Mouse (Mus musculus) kidney, adult 18-20 months (tissue): Measurements from ENCODE around the gene Capn5.
"Not testable (repeated sequence)": the region's sequence is repeated elsewhere in the genome, so short reads cannot be mapped to it uniquely, and the experiment has no call there.

Experiments used
- DNase-seq: peaks from one replicate; pipeline ENCODE4 v3.0.0; 2021

Gene Capn5

GRCm38 (mm10) chr7:98177929-98178559 is at the start of gene Capn5:
Gene Capn5, minus strand, starts transcription at chr7:98178274.
- peak; percentile 78 for DNase-seq

DNA sequence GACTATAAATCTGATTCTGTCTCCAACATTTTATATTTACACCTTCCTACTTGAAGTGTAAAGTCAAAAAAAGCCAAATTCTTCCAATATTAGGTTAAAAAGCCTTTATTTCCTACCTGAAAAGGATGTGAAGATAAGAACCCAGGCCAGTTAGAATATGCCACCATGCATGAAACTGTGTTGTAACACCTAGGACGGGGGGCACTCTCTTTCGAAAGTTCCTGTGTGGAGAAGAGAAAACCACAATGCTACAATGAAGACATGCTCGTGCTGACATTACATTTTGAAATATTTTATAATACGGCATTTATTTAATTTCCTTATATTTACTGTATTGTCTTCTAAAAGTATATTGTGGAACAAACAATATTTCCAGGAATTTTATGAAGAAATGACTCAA is 45.7 kb upstream of the Capn5 start:
- DNase-seq = no peak

DNA sequence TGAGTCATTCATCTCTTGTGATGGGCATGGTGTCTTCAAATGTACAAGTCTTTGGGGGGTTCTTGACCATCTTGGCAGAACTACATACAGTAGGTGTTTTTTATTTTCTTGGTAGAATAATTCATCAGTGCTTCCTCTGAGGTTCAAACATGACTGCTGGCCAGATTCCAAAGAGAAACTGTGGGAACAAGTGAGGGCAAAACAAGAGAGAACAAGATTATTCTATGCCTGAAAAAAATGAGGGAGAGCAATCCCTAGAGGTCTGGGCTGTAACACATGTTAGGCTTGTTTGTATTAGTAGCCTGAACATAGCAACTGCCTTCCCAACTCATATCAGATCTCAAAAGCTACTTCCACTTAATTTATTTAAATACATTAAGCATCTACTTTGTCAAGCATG is 38.6 kb upstream of the Capn5 start:
- DNase-seq = no peak

DNA sequence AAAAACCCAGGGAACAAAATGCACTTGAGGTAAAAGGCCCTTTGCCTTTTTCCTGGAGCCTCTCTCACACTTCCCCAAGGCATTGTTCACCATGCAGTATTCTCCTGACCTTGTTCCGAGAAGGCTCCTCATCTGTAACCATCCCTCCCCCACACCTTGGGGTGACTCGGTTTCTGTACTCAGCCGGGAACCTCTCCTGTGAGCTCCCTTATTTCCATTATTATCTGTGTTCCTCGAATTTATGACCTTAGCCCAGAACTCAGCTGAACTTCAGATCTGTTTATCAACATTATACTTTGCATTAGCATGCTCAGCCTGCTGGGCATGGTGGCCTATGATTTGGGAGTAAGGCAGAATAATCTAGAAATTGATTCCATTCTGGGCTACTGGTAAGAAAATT is 24.9 kb upstream of the Capn5 start:
- no peak for DNase-seq

- no peak for DNase-seq
Measured at GRCm38 (mm10) chr7:98201493-98202028, 23.5 kb upstream of the Capn5 start.

DNA sequence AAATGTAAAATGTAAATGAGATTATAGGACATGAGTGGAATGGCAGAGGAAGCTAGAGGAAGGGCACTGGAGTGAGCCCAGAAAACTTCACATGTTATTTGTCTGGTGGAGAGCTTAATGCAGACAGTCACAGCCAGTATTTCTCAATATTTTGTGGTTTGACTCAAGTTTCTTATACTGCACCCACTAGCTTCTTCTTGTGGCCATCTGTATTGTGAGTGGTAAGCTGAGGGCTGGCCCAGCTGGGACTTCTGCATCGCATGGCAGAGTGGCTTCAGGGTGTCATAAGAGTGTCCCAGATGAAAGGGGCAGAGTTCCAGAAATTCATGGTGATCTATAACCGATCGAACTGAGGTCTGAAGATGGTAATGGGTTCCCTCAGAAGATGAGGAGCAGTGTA is 22.3 kb upstream of the Capn5 start:
- no peak for DNase-seq

- DNase-seq = no peak
Measured at GRCm38 (mm10) chr7:98199381-98199780, 21.3 kb upstream of the Capn5 start, which contains the start of gene B3gnt6. Gene B3gnt6, minus strand, starts transcription at chr7:98199481.

- no peak for DNase-seq
Measured at GRCm38 (mm10) chr7:98195151-98195801, 17.2 kb upstream of the Capn5 start.

DNA sequence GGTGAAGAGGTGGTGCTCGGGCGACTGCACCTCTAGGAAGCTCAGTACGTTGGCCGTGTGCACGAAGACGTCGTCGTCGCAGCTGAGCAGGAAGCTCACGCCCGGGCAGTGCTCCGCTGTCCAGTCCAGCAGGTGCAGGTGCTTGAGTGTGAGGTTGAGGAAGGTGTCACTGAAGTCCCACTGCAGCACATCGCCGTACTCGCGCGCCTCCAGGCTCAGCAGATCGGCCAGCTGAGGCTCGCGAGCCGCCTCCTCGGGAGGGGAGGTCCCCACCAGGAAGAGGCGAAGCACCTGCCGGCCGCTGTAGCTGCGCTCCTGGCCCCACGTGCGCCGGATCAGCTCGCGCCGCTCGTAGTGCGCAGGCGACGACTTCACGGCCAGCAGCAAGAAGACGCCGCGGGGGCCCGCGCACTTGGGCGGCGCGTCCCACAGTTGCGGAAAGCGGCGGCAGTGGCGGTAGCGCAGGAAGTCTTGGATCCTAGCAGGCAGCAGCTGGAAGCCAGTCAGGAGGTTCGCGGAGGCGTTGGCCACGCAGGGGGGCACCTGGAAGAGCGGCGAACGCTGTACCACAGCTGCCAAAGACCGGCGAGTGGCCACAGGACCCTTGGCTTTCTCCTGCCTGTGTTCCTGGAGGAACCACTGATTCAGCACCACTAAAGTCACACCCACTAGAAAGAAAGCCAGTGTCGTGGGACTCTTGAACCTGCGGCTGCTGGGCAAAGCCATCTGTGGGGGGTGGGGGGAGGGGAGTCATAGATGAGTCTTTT is 16.1 kb upstream of the Capn5 start:
- DNase-seq = no peak

- DNase-seq = peak; percentile 37
Measured at GRCm38 (mm10) chr7:98193515-98194025, 15.5 kb upstream of the Capn5 start.

DNA sequence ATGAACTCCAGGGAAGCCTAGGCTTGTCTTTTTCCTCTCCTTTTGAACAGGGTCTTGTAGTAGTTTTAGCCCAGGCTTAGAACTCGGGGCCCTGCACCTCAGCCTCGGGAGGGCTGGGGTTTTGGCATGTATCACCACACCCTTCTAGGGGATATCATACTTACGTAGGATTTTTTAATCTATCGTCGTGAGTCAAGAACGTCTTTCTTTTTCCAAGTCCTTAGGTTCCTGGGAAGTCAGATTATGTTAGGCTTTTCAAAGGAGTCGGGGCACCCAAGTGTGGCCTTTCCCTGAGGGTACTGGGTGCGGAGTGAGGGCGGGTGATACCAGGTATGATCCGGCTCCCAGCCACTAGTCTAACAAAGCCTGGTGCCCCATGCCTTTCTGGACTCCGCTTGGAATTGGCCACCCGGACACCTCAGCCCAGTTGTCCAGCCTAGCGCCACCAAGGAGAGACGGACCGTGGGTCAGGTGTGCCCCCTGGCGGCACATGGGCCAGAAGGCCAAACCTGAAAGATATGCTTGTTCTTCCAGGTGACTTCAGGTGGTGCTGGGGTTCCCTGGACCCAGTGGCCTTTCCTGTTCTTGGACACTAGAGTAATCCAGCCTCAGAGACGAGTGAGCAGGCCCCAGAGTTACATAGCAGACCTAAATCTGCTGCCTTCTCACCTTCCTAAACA is 13.6 kb upstream of the Capn5 start:
- DNase-seq = peak; percentile 66

DNA sequence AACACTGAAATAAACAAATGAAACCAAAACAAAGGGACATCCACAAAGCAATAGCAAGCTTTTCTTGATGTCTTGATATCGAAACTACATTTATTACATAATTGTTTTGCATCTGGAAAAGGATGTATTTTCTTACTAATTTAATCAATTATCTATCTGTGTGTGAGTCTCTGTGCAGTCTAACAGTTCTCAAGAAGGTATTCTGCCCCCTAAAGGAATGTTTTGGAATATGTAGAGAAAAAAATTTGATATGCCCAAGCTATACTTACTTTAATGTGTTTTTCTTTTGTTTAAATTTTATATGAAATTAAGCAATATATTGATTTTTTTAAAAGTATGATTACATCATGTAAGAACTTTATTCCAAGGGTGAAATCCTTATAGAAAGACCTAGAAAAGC is 12.5 kb upstream of the Capn5 start:
- DNase-seq = no peak

DNA sequence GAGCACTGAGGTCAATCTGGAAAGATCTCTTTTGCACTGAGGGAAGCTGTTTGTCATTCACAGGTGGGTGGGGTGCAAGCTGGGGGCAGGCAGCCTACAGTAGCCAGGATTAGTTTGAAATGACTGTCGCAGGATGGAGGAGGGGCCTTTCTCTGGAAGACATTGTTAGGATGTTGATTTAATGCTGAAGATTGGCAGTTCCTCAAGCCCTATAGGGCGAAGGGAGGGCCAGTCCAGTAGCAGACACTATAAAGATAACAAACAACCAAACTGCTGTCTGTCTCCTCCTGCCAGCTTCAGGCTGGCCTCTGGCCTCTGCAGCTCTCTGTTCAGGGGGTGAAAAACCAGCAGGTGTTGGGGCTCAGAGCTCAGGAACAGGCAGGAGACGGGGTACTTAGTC is 11.7 kb upstream of the Capn5 start:
- DNase-seq = no peak

GRCm38 (mm10) chr7:98188680-98189079 is 10.6 kb upstream of the Capn5 start:
- no peak for DNase-seq

- DNase-seq = no peak
Measured at GRCm38 (mm10) chr7:98188238-98188637, 10.2 kb upstream of the Capn5 start.

- not testable (repeated sequence) for DNase-seq
Measured at GRCm38 (mm10) chr7:98187332-98187731, 9.3 kb upstream of the Capn5 start.

- DNase-seq = no peak
Measured at GRCm38 (mm10) chr7:98186637-98187036, 8.6 kb upstream of the Capn5 start.

DNA sequence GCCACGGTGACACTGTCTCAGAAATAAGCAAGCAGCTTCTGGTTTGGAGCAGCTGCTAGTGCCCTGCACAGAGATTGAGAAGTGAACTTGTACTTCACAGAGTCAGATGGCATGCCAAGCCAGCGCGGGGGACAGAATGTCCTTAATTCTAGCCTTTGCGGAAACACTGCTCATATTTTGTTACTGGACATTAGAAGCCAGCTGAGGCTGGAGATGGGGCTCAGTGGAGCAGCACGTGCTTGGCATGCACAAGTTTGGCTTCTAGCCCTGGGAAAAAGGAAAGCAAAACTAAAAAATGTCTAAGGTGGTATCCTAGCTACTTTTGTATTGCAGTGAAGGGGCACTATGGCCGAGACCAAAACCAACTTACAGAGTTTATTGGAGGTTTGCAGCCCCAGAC is 7.3 kb upstream of the Capn5 start:
- DNase-seq = peak; percentile 42

DNA sequence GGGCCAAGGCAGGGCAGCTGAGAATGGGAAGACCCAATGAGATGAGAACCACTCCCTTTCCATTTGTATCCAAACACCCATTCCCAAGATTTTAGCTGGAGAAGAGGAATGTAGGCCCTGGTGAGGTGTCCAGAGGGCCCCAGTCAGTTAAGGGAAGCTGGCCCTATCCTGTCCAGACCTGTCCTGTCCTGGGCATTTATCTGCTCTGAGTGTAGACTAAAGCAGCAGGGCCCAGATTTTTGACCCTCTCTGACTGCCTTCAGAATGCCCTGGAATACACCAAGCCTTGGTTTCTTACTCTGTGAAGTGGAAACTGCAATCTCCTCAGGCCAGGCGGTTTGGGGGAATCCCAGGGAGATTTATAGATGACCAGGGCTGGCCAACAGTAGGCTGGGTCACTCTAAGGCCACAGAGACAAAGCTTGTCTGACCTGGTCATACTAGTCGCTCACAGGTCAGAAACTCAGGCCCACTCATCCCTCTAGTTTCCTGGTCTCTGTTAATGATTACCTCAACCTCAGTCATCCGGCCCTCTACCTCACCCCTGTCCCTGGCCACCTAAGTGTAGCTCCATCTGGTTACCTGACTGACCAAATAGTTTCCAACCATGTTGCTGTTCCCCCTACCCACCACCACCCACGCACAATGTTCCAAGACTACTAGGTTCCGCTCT is 622 bp upstream of the Capn5 start:
- peak; percentile 58 for DNase-seq

DNA sequence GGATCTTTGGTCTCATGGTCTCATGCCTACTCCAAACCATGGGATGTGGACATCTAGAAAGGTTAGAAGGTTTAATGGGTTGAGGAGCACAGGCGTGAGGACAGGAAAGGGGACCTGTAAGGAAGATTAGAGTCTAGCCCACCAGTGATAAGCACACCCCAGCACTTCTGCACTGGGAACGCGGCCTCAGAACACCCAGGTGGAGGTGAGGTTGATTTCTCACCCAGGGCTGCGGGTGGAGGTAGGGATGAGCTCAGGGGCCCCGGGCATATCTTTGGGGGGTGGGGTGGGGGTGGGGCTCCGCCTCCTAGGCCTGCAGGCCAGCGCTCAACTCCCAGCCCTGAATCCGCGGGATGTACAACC is 527 bp downstream of the Capn5 start:
- DNase-seq = no peak

DNA sequence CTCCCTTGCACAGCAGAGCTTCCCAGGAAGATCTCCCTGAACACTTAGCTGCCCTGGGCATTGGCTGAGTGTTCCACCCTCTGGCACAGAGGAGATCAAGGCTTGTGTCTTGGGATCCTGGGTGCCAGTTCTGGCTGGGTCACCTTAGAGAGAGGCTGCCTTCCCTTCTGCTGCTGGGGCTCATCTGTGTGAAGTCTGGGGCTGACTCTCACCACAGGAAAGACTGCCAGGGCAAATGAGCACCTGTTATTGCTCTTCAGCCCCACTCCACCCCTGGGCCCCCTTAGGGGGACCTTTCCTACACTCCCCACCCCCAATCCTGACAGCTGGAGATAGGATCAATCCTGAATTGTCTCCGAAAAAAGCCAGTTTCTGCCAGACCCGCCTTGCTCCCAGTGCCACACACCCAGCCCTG is 996 bp downstream of the Capn5 start:
- DNase-seq = no peak

DNA sequence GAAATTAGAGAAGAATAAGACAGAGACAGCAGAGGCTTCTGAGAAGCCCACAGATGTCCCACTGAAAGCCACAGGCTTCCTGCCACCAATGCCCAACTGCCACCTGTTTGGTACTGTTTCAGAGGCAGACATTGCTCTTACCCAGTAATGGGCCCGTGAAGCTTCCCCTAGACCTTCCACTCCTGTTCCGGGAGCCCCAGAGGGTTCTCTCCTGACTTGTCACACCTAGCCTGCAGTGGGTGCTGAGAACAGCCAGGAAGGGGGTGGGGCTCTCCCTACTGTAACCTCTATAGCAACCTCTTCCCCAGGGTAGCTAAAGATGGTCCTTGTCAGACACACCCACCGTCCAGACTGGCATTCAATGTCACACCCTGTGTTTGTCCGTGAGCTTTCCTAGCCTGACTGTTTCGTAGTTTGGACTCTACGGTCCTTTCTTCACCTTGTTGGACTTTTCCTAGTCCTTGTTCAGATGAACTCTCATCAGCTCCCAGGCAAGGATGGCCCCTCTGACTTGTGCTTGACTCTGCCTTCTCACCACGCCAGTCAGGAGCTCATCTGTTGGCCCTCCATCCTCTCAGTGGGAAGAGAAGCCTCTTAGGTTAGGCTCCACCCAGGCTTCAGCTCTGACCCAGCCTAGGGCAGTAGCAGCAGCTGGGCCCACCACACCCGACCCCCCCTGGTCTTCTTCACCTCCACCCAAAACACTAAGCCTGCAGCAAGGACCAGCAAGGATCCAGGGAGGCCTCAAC is 1.6 kb downstream of the Capn5 start:
- DNase-seq = no peak
